10 mouse cellular contexts compared by ENCODE assay signal in genomic region chr8:126975706-126976105, GRCm38 (mm10). TPM values are rescaled to one million over a fixed set of nuclear protein-coding genes. Genes with fewer than 3 reads are reported as not detected.
A peak's percentile ranks its signal among the peaks of the same experiment; 100 is the strongest.
DNase-seq lines count a peak whose midpoint lies in the region; ATAC-seq and TF ChIP-seq lines count a peak whose summit lies in the region.
"Had no signal": no experiment of that assay in that cellular context is flagged by ENCODE, and none has a peak within 500 bp of the region (broad histone marks: within the 10 kb centered on the region; RNA-seq: fewer than 3 reads in every experiment).

No protein-coding gene starts in this region.

- peak; percentile 14 to 18 for DNase-seq in B cell, adult 2 months
- DNase-seq in G1E (ENCODE audit: low spot score), result peak; percentile 8
- DNase-seq in hindlimb bud, embryonic 11.5 days (ENCODE audit: extremely low spot score, low read depth, low spot score), result peak; percentile 61
- no peak for DNase-seq in frontal cortex, postnatal 36 days (ENCODE audit: low spot score in 2 of 2)

- no peak overlapping the region for H3K27ac ChIP-seq in intestine, postnatal 0 days (ENCODE audit: low read depth, low read length)
- no peak overlapping the region for H3K27ac ChIP-seq in intestine, embryonic 15.5 days
- H3K27ac ChIP-seq in kidney, embryonic 16.5 days (ENCODE audit: low read length), result no peak overlapping the region
- H3K27ac ChIP-seq: limb, embryonic 12.5 days had no signal

- WGBS in intestine, postnatal 0 days, result 17% methylated on average over 1 of the region's 1 CpGs
- WGBS in intestine, embryonic 15.5 days, result 10% methylated on average over 1 of the region's 1 CpGs
- WGBS in kidney, embryonic 16.5 days, result 34% methylated on average over 1 of the region's 1 CpGs

- no peak overlapping the region for H3K9ac ChIP-seq in intestine, postnatal 0 days (ENCODE audit: low read depth, low read length)
- no peak overlapping the region for H3K9ac ChIP-seq in intestine, embryonic 15.5 days
- no peak overlapping the region for H3K9ac ChIP-seq in kidney, embryonic 16.5 days (replicated peaks; ENCODE audit: low read length)
- H3K9ac ChIP-seq: limb, embryonic 12.5 days had no signal

- no peaks in the 10 kb centered on the region for H3K4me1 ChIP-seq in intestine, postnatal 0 days (replicated peaks; ENCODE audit: control insufficient read depth, insufficient read depth, low read length)
- peaks cover 3% of the 10 kb centered on the region for H3K4me1 ChIP-seq in intestine, embryonic 15.5 days (replicated peaks)
- H3K4me1 ChIP-seq in G1E (ENCODE audit: insufficient read depth, low read depth, low read length), result peaks cover 46% of the 10 kb centered on the region
- 0 out of 2 replicates have a peak, but pooled peaks cover 6% of the 10 kb centered on the region for H3K4me1 ChIP-seq in kidney, embryonic 16.5 days (ENCODE audit: insufficient read depth, low read length)
- H3K4me1 ChIP-seq: limb, embryonic 12.5 days had no signal

- ATAC-seq in intestine, postnatal 0 days, result no peak
- no peak for ATAC-seq in intestine, embryonic 15.5 days
- no peak for ATAC-seq in G1E (ENCODE audit: extremely low read depth, insufficient number of reproducible peaks, low FRiP score, poor library complexity, severe bottlenecking)
- no peak for ATAC-seq in frontal cortex, adult (ENCODE audit: low TSS enrichment)
- no peak for ATAC-seq in kidney, embryonic 16.5 days (ENCODE audit: low FRiP score, low TSS enrichment)

- H3K4me3 ChIP-seq in intestine, postnatal 0 days (ENCODE audit: low read depth, low read length), result no peak overlapping the region
- H3K4me3 ChIP-seq in intestine, embryonic 15.5 days (replicated peaks), result no peak overlapping the region
- no peak overlapping the region for H3K4me3 ChIP-seq in G1E (ENCODE audit: low read depth, low read length)
- H3K4me3 ChIP-seq in kidney, embryonic 16.5 days (ENCODE audit: low read length), result no peak overlapping the region
- H3K4me3 ChIP-seq: erythroblast, embryonic 14.5 days; limb, embryonic 12.5 days had no signal

- H3K36me3 ChIP-seq in intestine, postnatal 0 days (ENCODE audit: control insufficient read depth, insufficient read depth), result no peaks in the 10 kb centered on the region
- H3K36me3 ChIP-seq in intestine, embryonic 15.5 days, result no peaks in the 10 kb centered on the region
- H3K36me3 ChIP-seq in G1E (replicated peaks), result no peaks in the 10 kb centered on the region
- no peaks in the 10 kb centered on the region for H3K36me3 ChIP-seq in kidney, embryonic 16.5 days (ENCODE audit: insufficient read depth, low read length)
- H3K36me3 ChIP-seq: limb, embryonic 12.5 days had no signal

- TF ChIP-seq CTCF in intestine, postnatal 0 days (IDR thresholded peaks at IDR 0.05; ENCODE audit: low read depth), result peak; percentile 84
- TF ChIP-seq CTCF in G1E (IDR thresholded peaks at IDR 0.05; ENCODE audit: low read depth, low read length), result peak; percentile 43; the same call in 1 of the 2 replicates

- H3K4me2 ChIP-seq in intestine, postnatal 0 days (replicated peaks; ENCODE audit: low read depth), result no peak overlapping the region
- no peak overlapping the region for H3K4me2 ChIP-seq in intestine, embryonic 15.5 days (replicated peaks)
- no peak overlapping the region for H3K4me2 ChIP-seq in kidney, embryonic 16.5 days (replicated peaks; ENCODE audit: low read depth, low read length)
- H3K4me2 ChIP-seq: limb, embryonic 12.5 days had no signal

- H3K27me3 ChIP-seq in intestine, postnatal 0 days (replicated peaks; ENCODE audit: control insufficient read depth, insufficient read depth, low read length), result no peaks in the 10 kb centered on the region
- no peaks in the 10 kb centered on the region for H3K27me3 ChIP-seq in intestine, embryonic 15.5 days (replicated peaks)
- peaks cover 10% of the 10 kb centered on the region for H3K27me3 ChIP-seq in G1E (ENCODE audit: insufficient read depth, low read length)
- peaks cover 16% of the 10 kb centered on the region for H3K27me3 ChIP-seq in kidney, embryonic 16.5 days (ENCODE audit: insufficient read depth, low read length)

- H3K9me3 ChIP-seq in intestine, postnatal 0 days (ENCODE audit: control insufficient read depth), result no peaks in the 10 kb centered on the region
- no peaks in the 10 kb centered on the region for H3K9me3 ChIP-seq in intestine, embryonic 15.5 days
- H3K9me3 ChIP-seq in G1E (replicated peaks), result no peaks in the 10 kb centered on the region
- no peaks in the 10 kb centered on the region for H3K9me3 ChIP-seq in kidney, embryonic 16.5 days (ENCODE audit: low read length)
- H3K9me3 ChIP-seq: limb, embryonic 12.5 days had no signal

RNA-seq across cellular contexts. Expression of gene Rbm34, which starts 4.8 kb away (rescaled TPM):
- polyA plus RNA-seq in intestine, postnatal 0 days (2015; fragmentation: Nextera tagmentation; extraction: Ambion mirVana), result 25.3 and 29.1 TPM in 2 replicates
- polyA plus RNA-seq in intestine, embryonic 15.5 days (2015; fragmentation: Nextera tagmentation; extraction: Ambion mirVana), result 24.8 and 30.0 TPM in 2 replicates
- total RNA-seq in G1E (2014; fragmentation: Nextera tagmentation) (18.6 and 19.3 TPM in 2 replicates), G1E (2017) (27.4 and 38.5 TPM in 2 replicates)
- 12.0 and 12.2 TPM in 2 replicates for polyA plus RNA-seq in G1E (2012)
- polyA plus RNA-seq in kidney, embryonic 16.5 days (2015; fragmentation: Nextera tagmentation; extraction: Ambion mirVana), result 20.1 and 20.5 TPM in 2 replicates

RNA-seq across cellular contexts. Expression of gene Tomm20, which starts 30.1 kb away (rescaled TPM):
- 278 and 296 TPM in 2 replicates for polyA plus RNA-seq in intestine, postnatal 0 days (2015; fragmentation: Nextera tagmentation; extraction: Ambion mirVana)
- 295 and 300 TPM in 2 replicates for polyA plus RNA-seq in intestine, embryonic 15.5 days (2015; fragmentation: Nextera tagmentation; extraction: Ambion mirVana)
- total RNA-seq in G1E (2014; fragmentation: Nextera tagmentation) (133 and 158 TPM in 2 replicates), G1E (2017) (432 and 545 TPM in 2 replicates)
- polyA plus RNA-seq in G1E (2012), result 1,504 and 2,083 TPM in 2 replicates
- polyA plus RNA-seq in kidney, embryonic 16.5 days (2015; fragmentation: Nextera tagmentation; extraction: Ambion mirVana), result 258 and 264 TPM in 2 replicates

Comparison
In these comparisons a context has a peak if more than half of its experiments do, and no peak if none do; other contexts are left out.
1. DNase-seq: peak in B cell, adult 2 months (2 of 2), G1E (single experiment) and hindlimb bud, embryonic 11.5 days (single experiment); none in frontal cortex, postnatal 36 days (0 of 2).